21 mouse cellular contexts compared by ENCODE assay signal in genomic region chr16:57426680-57427079, GRCm38 (mm10).
A peak's percentile ranks its signal among the peaks of the same experiment; 100 is the strongest.
DNase-seq lines count a peak whose midpoint lies in the region; ATAC-seq and TF ChIP-seq lines count a peak whose summit lies in the region.
"Had no signal": no experiment of that assay in that cellular context is flagged by ENCODE, and none has a peak within 500 bp of the region (broad histone marks: within the 10 kb centered on the region; RNA-seq: fewer than 3 reads in every experiment).

No protein-coding gene starts in this region.

- WGBS in heart, embryonic 13.5 days: 72% methylated on average over 10 of the region's 10 CpGs
- WGBS in kidney, embryonic 16.5 days: 58% methylated on average over 10 of the region's 10 CpGs

- no peaks in the 10 kb centered on the region for H3K27me3 ChIP-seq in heart, embryonic 13.5 days (replicated peaks)
- no peaks in the 10 kb centered on the region for H3K27me3 ChIP-seq in kidney, embryonic 16.5 days (ENCODE audit: insufficient read depth, low read length)
- H3K27me3 ChIP-seq: forebrain, embryonic 12.5 days; hindbrain, embryonic 15.5 days; intestine, embryonic 15.5 days; limb, embryonic 12.5 days; liver, embryonic 13.5 days; midbrain, embryonic 12.5 days had no signal

- ATAC-seq in heart, embryonic 13.5 days (ENCODE audit: extremely low read depth, insufficient number of reproducible peaks, low FRiP score, low TSS enrichment): no peak
- no peak for ATAC-seq in kidney, embryonic 16.5 days (ENCODE audit: low FRiP score, low TSS enrichment)

- H3K27ac ChIP-seq in heart, embryonic 13.5 days (replicated peaks): peak overlapping the region; percentile 75
- H3K27ac ChIP-seq in kidney, embryonic 16.5 days (ENCODE audit: low read length): peak overlapping the region; percentile 60; the same call in 1 of the 2 replicates
- peak overlapping the region; percentile 96 for H3K27ac ChIP-seq in embryonic fibroblast, embryonic 13.5 days (ENCODE audit: insufficient read depth, low read length)
- H3K27ac ChIP-seq: forebrain, embryonic 12.5 days; hindbrain, embryonic 15.5 days; liver, embryonic 13.5 days; midbrain, embryonic 12.5 days had no signal

- H3K9ac ChIP-seq in heart, embryonic 13.5 days: no peak overlapping the region
- H3K9ac ChIP-seq in kidney, embryonic 16.5 days (replicated peaks; ENCODE audit: low read length): no peak overlapping the region
- H3K9ac ChIP-seq: forebrain, embryonic 12.5 days; hindbrain, embryonic 15.5 days; intestine, embryonic 15.5 days; limb, embryonic 12.5 days; liver, embryonic 13.5 days; midbrain, embryonic 12.5 days had no signal

- TF ChIP-seq POLR2A in brain, embryonic 14.5 days (IDR thresholded peaks at IDR 0.05; ENCODE audit: borderline replicate concordance, extremely low read depth, insufficient read depth, insufficient read length, poor library complexity, severe bottlenecking): no peak
- no peak for TF ChIP-seq POLR2A in embryonic fibroblast, embryonic 13.5 days (IDR thresholded peaks at IDR 0.05; ENCODE audit: low read depth, low read length)

- no peaks in the 10 kb centered on the region for H3K9me3 ChIP-seq in heart, embryonic 13.5 days
- H3K9me3 ChIP-seq in kidney, embryonic 16.5 days (ENCODE audit: low read length): no peaks in the 10 kb centered on the region
- H3K9me3 ChIP-seq: forebrain, embryonic 12.5 days; hindbrain, embryonic 15.5 days; intestine, embryonic 15.5 days; limb, embryonic 12.5 days; liver, embryonic 13.5 days; midbrain, embryonic 12.5 days had no signal

- H3K4me1 ChIP-seq in heart, embryonic 13.5 days: peaks cover 56% of the 10 kb centered on the region
- peaks cover 20% of the 10 kb centered on the region for H3K4me1 ChIP-seq in kidney, embryonic 16.5 days (ENCODE audit: insufficient read depth, low read length)
- H3K4me1 ChIP-seq in embryonic fibroblast, embryonic 13.5 days (ENCODE audit: control insufficient read depth, insufficient read depth, low read length): peaks cover 28% of the 10 kb centered on the region
- H3K4me1 ChIP-seq: forebrain, embryonic 12.5 days; hindbrain, embryonic 15.5 days; liver, embryonic 13.5 days had no signal

- H3K4me2 ChIP-seq in heart, embryonic 13.5 days: no peak overlapping the region
- no peak overlapping the region for H3K4me2 ChIP-seq in kidney, embryonic 16.5 days (replicated peaks; ENCODE audit: low read depth, low read length)
- H3K4me2 ChIP-seq: forebrain, embryonic 12.5 days; hindbrain, embryonic 15.5 days; intestine, embryonic 15.5 days; limb, embryonic 12.5 days; liver, embryonic 13.5 days; midbrain, embryonic 12.5 days had no signal

- no peak for TF ChIP-seq CTCF in brain, embryonic 14.5 days (IDR thresholded peaks at IDR 0.05; ENCODE audit: borderline replicate concordance, extremely low read depth, insufficient read depth, insufficient read length)
- no peak for TF ChIP-seq CTCF in embryonic fibroblast, embryonic 13.5 days (IDR thresholded peaks at IDR 0.05; ENCODE audit: borderline replicate concordance, insufficient read depth, low read length)

- H3K36me3 ChIP-seq in heart, embryonic 13.5 days: no peaks in the 10 kb centered on the region
- no peaks in the 10 kb centered on the region for H3K36me3 ChIP-seq in kidney, embryonic 16.5 days (ENCODE audit: insufficient read depth, low read length)
- H3K36me3 ChIP-seq: forebrain, embryonic 12.5 days; hindbrain, embryonic 15.5 days; intestine, embryonic 15.5 days; limb, embryonic 12.5 days; liver, embryonic 13.5 days; midbrain, embryonic 12.5 days had no signal

- H3K4me3 ChIP-seq in heart, embryonic 13.5 days: no peak overlapping the region
- no peak overlapping the region for H3K4me3 ChIP-seq in kidney, embryonic 16.5 days (ENCODE audit: low read length)
- no peak overlapping the region for H3K4me3 ChIP-seq in embryonic fibroblast, embryonic 13.5 days (ENCODE audit: insufficient read depth, low read length)
- H3K4me3 ChIP-seq: forebrain, embryonic 12.5 days; hindbrain, embryonic 15.5 days; intestine, embryonic 15.5 days; limb, embryonic 12.5 days; liver, embryonic 13.5 days; midbrain, embryonic 12.5 days had no signal

- no peak for DNase-seq in heart, adult 18-20 months
- no peak for DNase-seq in kidney, postnatal 14 days
- peak; percentile 27 for DNase-seq in brain, embryonic 14.5 days (ENCODE audit: low read depth)
- no peak for DNase-seq in adipocyte (ENCODE audit: low spot score)
- DNase-seq: adrenal gland, postnatal 14 days; cerebellum, adult 8-10 months; kidney, adult 9 months; kidney, postnatal 36 days; layer of hippocampus, postnatal 36 days; liver, embryonic 13.5 days; lung, adult 2 months; lung, postnatal 14 days; thymus, postnatal 25 days had no signal
